Mouse (Mus musculus) embryonic facial prominence, embryonic 15.5 days (tissue): ENCODE measurements around the gene Gna13. TPM values are rescaled to one million over a fixed set of nuclear protein-coding genes. Genes with fewer than 3 reads are reported as not detected.

Experiments used
- ATAC-seq: fragments of 200-750 bp; cut with Nextera tagmentation; 2 replicates; pipeline ENCODE4 v1.8.0; 2017; ENCODE audit warnings: low read depth, moderate TSS enrichment; ENCODE audit not compliant: insufficient number of reproducible peaks, low FRiP score, low TSS enrichment
- H3K27ac ChIP-seq: fragments of 300-500 bp; sonication (generic); replicated peaks from 2 replicates; pipeline ENCODE4 v1.5.1; 2015; ENCODE audit warnings: mild to moderate bottlenecking, inconsistent platforms
- H3K27me3 ChIP-seq: fragments of 300-500 bp; sonication (generic); 2 replicates; pipeline ENCODE4 v1.6.1; 2015; ENCODE audit warnings: inconsistent platforms
- H3K36me3 ChIP-seq: fragments of 300-500 bp; sonication (generic); 2 replicates; pipeline ENCODE4 v1.6.1; 2015; ENCODE audit warnings: mild to moderate bottlenecking, inconsistent platforms
- H3K4me1 ChIP-seq: fragments of 300-500 bp; sonication (generic); 2 replicates; pipeline ENCODE4 v1.6.1; 2015; ENCODE audit warnings: inconsistent platforms
- H3K4me2 ChIP-seq: fragments of 300-500 bp; sonication (generic); replicated peaks from 2 replicates; pipeline ENCODE4 v1.6.1; 2015; ENCODE audit warnings: mild to moderate bottlenecking, inconsistent platforms
- H3K4me3 ChIP-seq: fragments of 300-500 bp; sonication (generic); replicated peaks from 2 replicates; pipeline ENCODE4 v1.5.1; 2015; ENCODE audit warnings: mild to moderate bottlenecking, inconsistent platforms
- H3K9ac ChIP-seq: fragments of 300-500 bp; sonication (generic); 2 replicates; pipeline ENCODE4 v1.6.1; 2015; ENCODE audit warnings: inconsistent platforms
- H3K9me3 ChIP-seq: fragments of 300-500 bp; sonication (generic); replicated peaks from 2 replicates; pipeline ENCODE4 v1.6.1; 2016; ENCODE audit warnings: inconsistent platforms
- WGBS: fragments of 180-500 bp; shearing (Covaris S2); methylation state at CpG from one replicate; pipeline ENCODE4 v1.1.7; 2015; 5-methylcytosine and 5-hydroxymethylcytosine counted together
- polyA plus RNA-seq: library from polyadenylated mRNA; unstranded; fragments of >200 nt; fragmentation: Nextera tagmentation; extraction: Ambion mirVana; gene quantifications from 2 replicates; pipeline ENCODE4 v1.2.1, GENCODE M21; 2015

Gna13 gene
- polyA plus RNA-seq, 1 experiment from 2014 or later: 25.6 TPM

DNA sequence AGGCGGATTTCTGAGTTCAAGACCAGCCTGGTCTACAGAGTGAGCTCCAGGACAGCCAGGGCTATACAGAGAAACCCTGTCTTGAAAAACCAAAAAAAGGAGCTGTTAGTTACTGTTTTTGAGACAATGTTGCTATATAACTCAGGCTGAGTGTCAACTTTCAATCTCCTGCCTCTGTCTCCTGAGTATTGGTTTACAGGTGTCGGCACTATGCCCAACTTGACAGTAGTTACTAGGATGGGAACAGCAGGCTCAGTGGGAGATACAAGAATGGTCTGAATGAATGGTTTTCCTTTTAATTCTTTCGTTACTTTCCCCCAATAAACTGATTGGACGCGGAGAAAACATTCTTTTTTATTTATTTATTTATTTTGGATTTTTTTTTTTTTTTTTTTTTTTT, 64.7 kb downstream of the Gna13 start:
- no peaks in the 10 kb centered on the region for H3K9me3 ChIP-seq
- ATAC-seq: no peak
- H3K36me3 ChIP-seq: peaks cover 28% of the 10 kb centered on the region
- no peak overlapping the region for H3K27ac ChIP-seq
- H3K4me2 ChIP-seq: no peak overlapping the region
- peaks cover 18% of the 10 kb centered on the region for H3K4me1 ChIP-seq
- H3K9ac ChIP-seq: no peak overlapping the region
- H3K4me3 ChIP-seq: no peak overlapping the region
- 95% methylated on average over 5 of the region's 5 CpGs for WGBS
- H3K27me3 ChIP-seq: no peaks in the 10 kb centered on the region

GRCm38 (mm10) chr11:109434233-109434798, 71.7 kb downstream of the Gna13 start:
- H3K4me1 ChIP-seq: 0 out of 2 replicates have a peak, but pooled peaks cover 4% of the 10 kb centered on the region
- WGBS: 94% methylated on average over 16 of the region's 16 CpGs
- H3K4me3 ChIP-seq: no peak overlapping the region
- no peaks in the 10 kb centered on the region for H3K9me3 ChIP-seq
- no peak overlapping the region for H3K27ac ChIP-seq
- no peak overlapping the region for H3K9ac ChIP-seq
- ATAC-seq: no peak
- no peaks in the 10 kb centered on the region for H3K27me3 ChIP-seq
- peaks cover 63% of the 10 kb centered on the region for H3K36me3 ChIP-seq
- no peak overlapping the region for H3K4me2 ChIP-seq

GRCm38 (mm10) chr11:109436889-109437288, 74.3 kb downstream of the Gna13 start:
- WGBS: 59% methylated on average over 8 of the region's 8 CpGs
- Histone ChIP-seq H3K36me3 (peaks cover 48% of the 10 kb centered on the region), H3K27me3 (no peaks in the 10 kb centered on the region), H3K4me1 (peaks cover 16% of the 10 kb centered on the region; the same call in 1 of the 2 replicates), H3K9me3 (no peaks in the 10 kb centered on the region), H3K9ac (no peak overlapping the region), H3K27ac (no peak overlapping the region), H3K4me2 (no peak overlapping the region), H3K4me3 (no peak overlapping the region)
- no peak for ATAC-seq

GRCm38 (mm10) chr11:109439209-109439608, 76.6 kb downstream of the Gna13 start:
- Histone ChIP-seq H3K27ac (no peak overlapping the region), H3K9ac (no peak overlapping the region; the same call in 1 of the 2 replicates), H3K9me3 (no peaks in the 10 kb centered on the region), H3K4me2 (peak overlapping the region; percentile 87), H3K4me3 (peak overlapping the region; percentile 55), H3K4me1 (peaks cover 16% of the 10 kb centered on the region; the same call in 1 of the 2 replicates), H3K27me3 (no peaks in the 10 kb centered on the region), H3K36me3 (peaks cover 35% of the 10 kb centered on the region)
- ATAC-seq: no peak
- 11% methylated on average over 5 of the region's 5 CpGs for WGBS

DNA sequence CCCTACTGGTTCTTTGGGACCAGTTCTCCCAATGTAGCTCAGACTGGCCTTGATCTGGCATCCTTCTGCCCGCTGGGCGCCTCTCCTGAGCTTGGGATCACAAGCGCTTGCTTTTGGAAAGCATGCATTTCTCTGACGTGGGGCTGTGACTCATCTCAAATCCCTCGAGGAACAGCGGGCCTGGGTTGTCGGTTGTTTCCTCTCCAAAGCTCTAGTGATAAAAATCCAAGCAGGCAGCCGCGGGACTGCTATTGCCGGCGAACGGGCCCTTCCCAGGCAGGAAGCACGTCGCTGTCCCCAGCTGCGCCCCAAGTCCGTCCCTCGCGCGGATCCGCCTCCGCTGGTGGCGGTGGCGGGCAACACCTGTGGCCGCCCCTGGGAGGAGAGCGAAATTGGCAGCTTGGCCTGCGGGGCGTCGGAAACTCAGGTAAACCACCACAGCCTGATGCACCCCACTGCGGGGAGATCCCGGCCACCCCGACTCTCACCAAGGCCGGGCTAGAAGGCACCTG, 77.3 kb downstream of the Gna13 start:
- H3K4me1 ChIP-seq: peaks cover 16% of the 10 kb centered on the region; the same call in 1 of the 2 replicates
- peak overlapping the region; percentile 13 for H3K27ac ChIP-seq
- under 1% methylated on average over 32 of the region's 32 CpGs for WGBS
- H3K36me3 ChIP-seq: peaks cover 28% of the 10 kb centered on the region
- H3K4me3 ChIP-seq: peak overlapping the region; percentile 55
- H3K9ac ChIP-seq: peak overlapping the region; percentile 37
- no peaks in the 10 kb centered on the region for H3K9me3 ChIP-seq
- no peaks in the 10 kb centered on the region for H3K27me3 ChIP-seq
- H3K4me2 ChIP-seq: peak overlapping the region; percentile 87
- ATAC-seq: peak; percentile 45; the same call in 1 of the 2 replicates

- Histone ChIP-seq H3K27me3 (no peaks in the 10 kb centered on the region), H3K4me1 (peaks cover 16% of the 10 kb centered on the region; the same call in 1 of the 2 replicates), H3K4me2 (peak overlapping the region; percentile 87), H3K9me3 (no peaks in the 10 kb centered on the region), H3K27ac (no peak overlapping the region), H3K9ac (no peak overlapping the region), H3K36me3 (peaks cover 21% of the 10 kb centered on the region), H3K4me3 (peak overlapping the region; percentile 55)
- ATAC-seq: no peak
- whole genome bisulfite sequencing: 60% methylated on average over 4 of the region's 4 CpGs
Measured at GRCm38 (mm10) chr11:109440641-109441040, 78.0 kb downstream of the Gna13 start.

DNA sequence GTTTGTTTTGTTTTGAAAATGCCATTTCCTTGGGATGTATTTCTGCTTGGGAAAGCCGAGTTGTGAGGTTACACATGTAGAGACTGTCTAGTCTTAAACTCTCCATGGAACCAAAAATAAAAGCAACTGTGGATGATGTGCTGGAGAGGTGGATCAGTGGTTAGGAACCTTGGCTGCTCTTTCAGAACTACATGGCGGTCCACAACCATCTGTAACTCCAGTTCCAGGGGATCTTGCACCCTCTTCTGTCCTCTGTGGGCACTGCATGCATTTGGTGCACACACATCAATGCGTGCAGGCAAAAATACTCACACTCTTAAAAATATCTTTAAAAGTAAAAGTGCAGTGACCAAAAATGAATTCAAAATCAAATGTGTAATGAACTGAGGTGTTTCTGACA, 78.5 kb downstream of the Gna13 start:
- Histone ChIP-seq H3K27me3 (no peaks in the 10 kb centered on the region), H3K27ac (no peak overlapping the region), H3K4me3 (no peak overlapping the region), H3K9me3 (no peaks in the 10 kb centered on the region), H3K4me2 (no peak overlapping the region), H3K9ac (no peak overlapping the region), H3K36me3 (peaks cover 16% of the 10 kb centered on the region), H3K4me1 (peaks cover 16% of the 10 kb centered on the region; the same call in 1 of the 2 replicates)
- 57% methylated on average over 3 of the region's 3 CpGs for WGBS
- ATAC-seq: no peak

- WGBS: 33% methylated on average over 5 of the region's 5 CpGs
- no peaks in the 10 kb centered on the region for H3K27me3 ChIP-seq
- no peak overlapping the region for H3K4me2 ChIP-seq
- peaks cover 16% of the 10 kb centered on the region; the same call in 1 of the 2 replicates for H3K4me1 ChIP-seq
- H3K4me3 ChIP-seq: no peak overlapping the region
- no peak for ATAC-seq
- H3K9me3 ChIP-seq: no peaks in the 10 kb centered on the region
- H3K27ac ChIP-seq: no peak overlapping the region
- H3K36me3 ChIP-seq: peaks cover 7% of the 10 kb centered on the region; the same call in 1 of the 2 replicates
- H3K9ac ChIP-seq: no peak overlapping the region
Measured at GRCm38 (mm10) chr11:109442166-109442730, 79.6 kb downstream of the Gna13 start.

GRCm38 (mm10) chr11:109443468-109444263, 81.0 kb downstream of the Gna13 start:
- no peaks in the 10 kb centered on the region for H3K36me3 ChIP-seq
- ATAC-seq: no peak
- peaks cover 16% of the 10 kb centered on the region; the same call in 1 of the 2 replicates for H3K4me1 ChIP-seq
- no peak overlapping the region for H3K4me3 ChIP-seq
- no peak overlapping the region for H3K27ac ChIP-seq
- H3K27me3 ChIP-seq: no peaks in the 10 kb centered on the region
- no peaks in the 10 kb centered on the region for H3K9me3 ChIP-seq
- H3K4me2 ChIP-seq: no peak overlapping the region
- H3K9ac ChIP-seq: no peak overlapping the region
- 90% methylated on average over 8 of the region's 8 CpGs for WGBS

DNA sequence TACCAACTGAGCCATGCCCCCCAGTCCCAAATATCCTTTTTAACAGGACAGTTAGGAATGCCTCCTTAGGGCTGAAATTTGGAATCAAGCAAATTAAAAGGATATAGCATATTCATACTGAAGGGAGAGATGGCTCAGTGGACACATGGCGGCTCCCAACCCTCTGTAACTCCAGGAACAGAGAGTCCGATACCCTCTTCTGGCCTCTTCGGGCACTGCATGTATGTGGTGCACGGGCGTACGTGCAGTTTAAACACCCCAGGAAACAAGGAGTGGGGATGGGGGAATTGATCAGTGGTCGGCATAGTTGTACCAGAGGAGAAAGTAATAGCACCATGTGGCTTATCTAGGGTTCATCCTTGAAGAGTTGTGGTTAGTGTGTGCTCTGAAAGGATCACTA, 82.0 kb downstream of the Gna13 start:
- Histone ChIP-seq H3K4me1 (peaks cover 12% of the 10 kb centered on the region; the same call in 1 of the 2 replicates), H3K27ac (no peak overlapping the region), H3K4me2 (no peak overlapping the region), H3K36me3 (no peaks in the 10 kb centered on the region), H3K27me3 (no peaks in the 10 kb centered on the region), H3K9ac (no peak overlapping the region), H3K4me3 (no peak overlapping the region), H3K9me3 (no peaks in the 10 kb centered on the region)
- 57% methylated on average over 7 of the region's 7 CpGs for WGBS
- ATAC-seq: no peak

DNA sequence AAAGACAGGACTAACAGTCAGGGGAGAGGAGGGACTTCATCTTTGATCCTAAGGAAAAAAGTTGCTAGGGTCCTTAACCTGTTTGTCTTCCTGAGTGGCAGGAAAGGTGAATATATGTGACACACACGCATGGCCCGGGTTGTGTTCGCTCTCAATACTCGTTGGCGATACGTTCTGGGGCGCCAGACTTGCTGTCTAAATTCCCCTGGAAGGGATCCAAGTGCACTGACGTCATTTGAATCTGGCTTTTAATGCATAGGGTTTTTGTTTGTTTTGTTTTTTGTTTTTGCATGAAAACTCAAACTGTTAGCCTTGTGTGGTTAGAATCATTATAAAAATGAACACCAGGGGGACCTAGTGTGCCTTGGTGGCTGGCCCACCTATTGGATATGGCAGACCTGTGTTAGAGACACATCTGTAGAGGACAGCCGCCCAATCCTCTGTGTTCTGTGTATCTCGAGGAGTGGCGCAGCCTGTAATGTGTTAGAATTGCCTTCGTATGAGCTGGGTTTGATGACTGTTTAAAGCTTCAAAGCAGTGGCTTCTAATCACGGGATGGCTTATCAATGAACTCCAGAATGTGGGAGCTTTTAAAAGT, 82.9 kb downstream of the Gna13 start:
- 39% methylated on average over 13 of the region's 13 CpGs for WGBS
- Histone ChIP-seq H3K9ac (no peak overlapping the region), H3K9me3 (no peaks in the 10 kb centered on the region), H3K27ac (no peak overlapping the region), H3K4me1 (peaks cover 3% of the 10 kb centered on the region; the same call in 1 of the 2 replicates), H3K4me2 (no peak overlapping the region), H3K36me3 (no peaks in the 10 kb centered on the region), H3K27me3 (no peaks in the 10 kb centered on the region), H3K4me3 (no peak overlapping the region)
- no peak for ATAC-seq
